Mouse (Mus musculus): ENCODE data around the gene BC030500.

DNA sequence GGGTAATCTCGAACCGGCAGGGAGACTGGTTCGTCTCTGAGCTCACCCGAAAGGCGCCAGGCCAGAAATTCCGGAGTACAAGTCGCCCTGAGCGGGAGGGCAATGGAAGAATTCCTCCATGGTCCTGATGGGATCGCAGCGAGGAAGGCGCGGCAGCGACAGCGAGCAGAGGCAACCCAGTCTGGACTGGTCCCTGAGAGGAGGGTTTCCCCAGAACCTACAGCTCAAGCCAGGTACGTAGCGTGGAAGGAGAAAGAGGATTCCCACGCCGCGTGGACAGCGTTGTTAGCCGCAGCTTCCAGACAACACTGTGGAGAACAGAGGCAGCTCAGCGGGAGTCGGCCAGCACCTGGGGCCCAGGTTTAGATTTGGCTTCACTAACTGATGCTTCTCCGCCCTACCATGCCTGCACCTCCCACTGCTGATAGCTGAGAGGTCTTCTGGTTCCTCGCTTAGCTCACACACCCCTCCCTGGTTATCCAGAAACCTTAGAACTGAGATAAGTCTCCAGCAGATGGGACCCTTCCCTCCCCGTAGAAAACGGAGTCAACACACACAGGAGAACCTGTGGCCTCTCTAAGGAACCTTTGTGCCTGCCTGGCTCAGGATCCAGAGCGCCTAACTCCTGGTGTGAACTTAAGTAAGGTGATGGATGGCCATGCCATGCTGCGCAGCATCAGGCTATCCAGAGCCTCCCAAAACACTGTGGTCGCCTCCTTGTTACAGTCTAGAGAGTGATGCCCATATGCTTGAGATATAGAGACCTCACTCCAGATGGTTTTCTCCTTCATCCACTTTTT is 1.5 kb downstream of the BC030500 start:
- TF ChIP-seq POLR2A (IDR thresholded peaks at IDR 0.05; ENCODE audit: low read depth, low read length) = no peak
- TF ChIP-seq CTCF (IDR thresholded peaks at IDR 0.05; ENCODE audit: extremely low read depth, insufficient read depth, insufficient read length, insufficient replicate concordance) = no peak
